Mouse (Mus musculus): ENCODE measurements at regions not wholly inside any gene's neighbourhood (a gene's known extent, or its start where the extent isn't known, plus 50 kb on each side); places are given as distances from the start of the nearest gene placed in this dataset.

- Histone ChIP-seq H3K27me3 (ENCODE audit: control insufficient read depth, insufficient read depth, low read depth, low read length) (no peaks in the 10 kb centered on the region), H3K4me2 (ENCODE audit: low read length) (no peak overlapping the region), H3K27ac (ENCODE audit: low read length) (no peak overlapping the region), H3K4me3 (ENCODE audit: low read depth, low read length) (no peak overlapping the region), H3K36me3 (ENCODE audit: control insufficient read depth, insufficient read depth, low read length) (no peaks in the 10 kb centered on the region), H3K9ac (ENCODE audit: low read depth, low read length) (no peak overlapping the region), H3K9me3 (replicated peaks; ENCODE audit: control insufficient read depth, low read length, poor library complexity, severe bottlenecking) (no peaks in the 10 kb centered on the region), H3K4me1 (ENCODE audit: control insufficient read depth, insufficient read depth, low read length) (no peaks in the 10 kb centered on the region)
- WGBS, result 35% methylated on average over 5 of the region's 5 CpGs
- no peak for ATAC-seq
These were observed 118.7 kb upstream of the Mafb start for GRCm38 (mm10) chr2:160485515-160485914.

GRCm38 (mm10) chr2:160499726-160500125 is 132.9 kb upstream of the Mafb start:
- no peaks in the 10 kb centered on the region for H3K36me3 ChIP-seq (ENCODE audit: control insufficient read depth, insufficient read depth, low read length)
- H3K9me3 ChIP-seq (replicated peaks; ENCODE audit: control insufficient read depth, low read length, poor library complexity, severe bottlenecking), result no peaks in the 10 kb centered on the region
- H3K4me3 ChIP-seq (ENCODE audit: low read depth, low read length), result no peak overlapping the region
- H3K4me2 ChIP-seq (ENCODE audit: low read length), result no peak overlapping the region
- no peaks in the 10 kb centered on the region for H3K4me1 ChIP-seq (ENCODE audit: control insufficient read depth, insufficient read depth, low read length)
- H3K9ac ChIP-seq (ENCODE audit: low read depth, low read length), result no peak overlapping the region
- no peak for ATAC-seq
- WGBS, result 44% methylated on average over 1 of the region's 1 CpGs
- no peak overlapping the region for H3K27ac ChIP-seq (ENCODE audit: low read length)
- H3K27me3 ChIP-seq (ENCODE audit: control insufficient read depth, insufficient read depth, low read depth, low read length), result no peaks in the 10 kb centered on the region

GRCm38 (mm10) chr2:160502901-160503300 is 136.0 kb upstream of the Mafb start:
- H3K4me2 ChIP-seq (ENCODE audit: low read length), result no peak overlapping the region
- H3K27me3 ChIP-seq (ENCODE audit: control insufficient read depth, insufficient read depth, low read depth, low read length), result no peaks in the 10 kb centered on the region
- H3K9me3 ChIP-seq (replicated peaks; ENCODE audit: control insufficient read depth, low read length, poor library complexity, severe bottlenecking), result no peaks in the 10 kb centered on the region
- peaks cover 2% of the 10 kb centered on the region; the same call in 1 of the 2 replicates for H3K4me1 ChIP-seq (ENCODE audit: control insufficient read depth, insufficient read depth, low read length)
- no peak overlapping the region for H3K4me3 ChIP-seq (ENCODE audit: low read depth, low read length)
- H3K36me3 ChIP-seq (ENCODE audit: control insufficient read depth, insufficient read depth, low read length), result no peaks in the 10 kb centered on the region
- no peak overlapping the region for H3K9ac ChIP-seq (ENCODE audit: low read depth, low read length)
- no peak overlapping the region for H3K27ac ChIP-seq (ENCODE audit: low read length)
- ATAC-seq, result no peak
- 86% methylated on average over 2 of the region's 2 CpGs for WGBS

GRCm38 (mm10) chr2:160503597-160504393 is 136.9 kb upstream of the Mafb start:
- Histone ChIP-seq H3K4me2 (ENCODE audit: low read length) (no peak overlapping the region), H3K36me3 (ENCODE audit: control insufficient read depth, insufficient read depth, low read length) (no peaks in the 10 kb centered on the region), H3K4me1 (ENCODE audit: control insufficient read depth, insufficient read depth, low read length) (peaks cover 4% of the 10 kb centered on the region; the same call in 1 of the 2 replicates), H3K27me3 (ENCODE audit: control insufficient read depth, insufficient read depth, low read depth, low read length) (no peaks in the 10 kb centered on the region), H3K4me3 (ENCODE audit: low read depth, low read length) (no peak overlapping the region), H3K9me3 (replicated peaks; ENCODE audit: control insufficient read depth, low read length, poor library complexity, severe bottlenecking) (no peaks in the 10 kb centered on the region), H3K9ac (ENCODE audit: low read depth, low read length) (no peak overlapping the region), H3K27ac (ENCODE audit: low read length) (no peak overlapping the region)
- no peak for ATAC-seq
- WGBS, result 44% methylated on average over 16 of the region's 16 CpGs

- WGBS, result 58% methylated on average over 4 of the region's 4 CpGs
- Histone ChIP-seq H3K4me3 (ENCODE audit: low read depth, low read length) (no peak overlapping the region), H3K9me3 (replicated peaks; ENCODE audit: control insufficient read depth, low read length, poor library complexity, severe bottlenecking) (no peaks in the 10 kb centered on the region), H3K4me2 (ENCODE audit: low read length) (no peak overlapping the region), H3K4me1 (ENCODE audit: control insufficient read depth, insufficient read depth, low read length) (peaks cover 4% of the 10 kb centered on the region; the same call in 1 of the 2 replicates), H3K36me3 (ENCODE audit: control insufficient read depth, insufficient read depth, low read length) (no peaks in the 10 kb centered on the region), H3K27me3 (ENCODE audit: control insufficient read depth, insufficient read depth, low read depth, low read length) (no peaks in the 10 kb centered on the region), H3K27ac (ENCODE audit: low read length) (no peak overlapping the region), H3K9ac (ENCODE audit: low read depth, low read length) (no peak overlapping the region)
- ATAC-seq, result no peak
These were observed 137.5 kb upstream of the Mafb start for GRCm38 (mm10) chr2:160504394-160504657.

- Histone ChIP-seq H3K27ac (ENCODE audit: low read length) (no peak overlapping the region), H3K27me3 (ENCODE audit: control insufficient read depth, insufficient read depth, low read depth, low read length) (no peaks in the 10 kb centered on the region), H3K4me3 (ENCODE audit: low read depth, low read length) (no peak overlapping the region), H3K4me2 (ENCODE audit: low read length) (no peak overlapping the region), H3K4me1 (ENCODE audit: control insufficient read depth, insufficient read depth, low read length) (peaks cover 4% of the 10 kb centered on the region; the same call in 1 of the 2 replicates), H3K9ac (ENCODE audit: low read depth, low read length) (no peak overlapping the region), H3K9me3 (replicated peaks; ENCODE audit: control insufficient read depth, low read length, poor library complexity, severe bottlenecking) (no peaks in the 10 kb centered on the region), H3K36me3 (ENCODE audit: control insufficient read depth, insufficient read depth, low read length) (no peaks in the 10 kb centered on the region)
- 34% methylated on average over 9 of the region's 9 CpGs for WGBS
- ATAC-seq, result no peak
These were observed 138.3 kb upstream of the Top1 start for GRCm38 (mm10) chr2:160507371-160507770.

- 44% methylated on average over 22 of the region's 22 CpGs for WGBS
- Histone ChIP-seq H3K36me3 (ENCODE audit: control insufficient read depth, insufficient read depth, low read length) (no peaks in the 10 kb centered on the region), H3K9me3 (replicated peaks; ENCODE audit: control insufficient read depth, low read length, poor library complexity, severe bottlenecking) (no peaks in the 10 kb centered on the region), H3K9ac (ENCODE audit: low read depth, low read length) (no peak overlapping the region; the same call in 1 of the 2 replicates), H3K27me3 (ENCODE audit: control insufficient read depth, insufficient read depth, low read depth, low read length) (no peaks in the 10 kb centered on the region), H3K4me2 (ENCODE audit: low read length) (no peak overlapping the region), H3K4me3 (ENCODE audit: low read depth, low read length) (no peak overlapping the region), H3K4me1 (ENCODE audit: control insufficient read depth, insufficient read depth, low read length) (peaks cover 4% of the 10 kb centered on the region; the same call in 1 of the 2 replicates), H3K27ac (ENCODE audit: low read length) (no peak overlapping the region)
- ATAC-seq, result peak; percentile 48; the same call in 1 of the 2 replicates
These were observed 137.7 kb upstream of the Top1 start for GRCm38 (mm10) chr2:160507816-160508564.

- Histone ChIP-seq H3K4me2 (ENCODE audit: low read length) (no peak overlapping the region), H3K9ac (ENCODE audit: low read depth, low read length) (no peak overlapping the region), H3K9me3 (replicated peaks; ENCODE audit: control insufficient read depth, low read length, poor library complexity, severe bottlenecking) (no peaks in the 10 kb centered on the region), H3K27ac (ENCODE audit: low read length) (no peak overlapping the region), H3K36me3 (ENCODE audit: control insufficient read depth, insufficient read depth, low read length) (no peaks in the 10 kb centered on the region), H3K4me1 (ENCODE audit: control insufficient read depth, insufficient read depth, low read length) (peaks cover 4% of the 10 kb centered on the region; the same call in 1 of the 2 replicates), H3K27me3 (ENCODE audit: control insufficient read depth, insufficient read depth, low read depth, low read length) (no peaks in the 10 kb centered on the region), H3K4me3 (ENCODE audit: low read depth, low read length) (no peak overlapping the region)
- ATAC-seq, result no peak
- 96% methylated on average over 5 of the region's 5 CpGs for WGBS
These were observed 135.5 kb upstream of the Top1 start for GRCm38 (mm10) chr2:160510159-160510558.
